Mouse (Mus musculus) lung, postnatal 25 days (tissue): ENCODE results near the gene Yju2.

Experiments
- DNase-seq: peaks from one replicate; pipeline ENCODE4 v3.0.0; 2022; ENCODE audit warnings: low spot score

Yju2 gene

GRCm38 (mm10) chr17:55960791-55961190 lies 1.9 kb downstream of the Yju2 start:
- DNase-seq, result no peak

GRCm38 (mm10) chr17:55961631-55962030 lies 2.7 kb downstream of the Yju2 start:
- DNase-seq, result no peak

GRCm38 (mm10) chr17:55963171-55963570 lies 4.3 kb downstream of the Yju2 start:
- no peak for DNase-seq

- DNase-seq, result no peak
These were observed 5.6 kb downstream of the Yju2 start for GRCm38 (mm10) chr17:55964496-55964895.

- no peak for DNase-seq
These were observed 6.1 kb downstream of the Yju2 start for GRCm38 (mm10) chr17:55964996-55965395.

- no peak for DNase-seq
These were observed 8.3 kb downstream of the Yju2 start for GRCm38 (mm10) chr17:55967186-55967585.

GRCm38 (mm10) chr17:55968210-55968609 lies 9.3 kb downstream of the Yju2 start:
- no peak for DNase-seq

GRCm38 (mm10) chr17:55969560-55969959 lies 10.7 kb downstream of the Yju2 start:
- DNase-seq, result no peak

GRCm38 (mm10) chr17:55969966-55970891 lies 11.3 kb downstream of the Yju2 start, which contains the start of gene Shd:
TSS of gene Shd (plus strand) at chr17:55970467.
- no peak for DNase-seq

GRCm38 (mm10) chr17:55971453-55971852 lies 12.6 kb downstream of the Yju2 start:
- DNase-seq, result no peak

GRCm38 (mm10) chr17:55976255-55976862 lies 17.5 kb downstream of the Yju2 start:
- peak; percentile 78 for DNase-seq

GRCm38 (mm10) chr17:55977301-55977700 lies 18.4 kb downstream of the Yju2 start:
- no peak for DNase-seq

- no peak for DNase-seq
These were observed 27.4 kb downstream of the Yju2 start, which contains the start of gene Fsd1 for GRCm38 (mm10) chr17:55986030-55986961. TSS of gene Fsd1 (plus strand) at chr17:55986509.

GRCm38 (mm10) chr17:55990278-55990898 lies 31.5 kb downstream of the Yju2 start:
- DNase-seq, result no peak

- no peak for DNase-seq
These were observed 37.1 kb downstream of the Yju2 start for GRCm38 (mm10) chr17:55996007-55996406.

GRCm38 (mm10) chr17:55999794-56000499 lies 41.0 kb downstream of the Yju2 start:
- no peak for DNase-seq

- no peak for DNase-seq
These were observed 44.1 kb downstream of the Yju2 start for GRCm38 (mm10) chr17:56003000-56003399.

- peak; percentile 79 for DNase-seq
These were observed 46.6 kb downstream of the Yju2 start, which contains the start of the genes Stap2 and Mpnd for GRCm38 (mm10) chr17:56005415-56006061. TSS of gene Stap2 (minus strand) at chr17:56005584. TSS of gene Mpnd (plus strand) at chr17:56005711.

- no peak for DNase-seq
These were observed 48.1 kb downstream of the Yju2 start for GRCm38 (mm10) chr17:56006956-56007355.
